Mouse (Mus musculus) neural tube, embryonic 15.5 days (tissue): ENCODE measurements around the gene Ephb4. TPM values are rescaled to one million over a fixed set of nuclear protein-coding genes. Genes with fewer than 3 reads are reported as not detected.
A peak's percentile ranks its signal among the peaks of the same experiment; 100 is the strongest.

Experiments used
- ATAC-seq: fragments of 200-750 bp; cut with Nextera tagmentation; 2 replicates; pipeline ENCODE4 v1.8.0; 2017; ENCODE audit warnings: mild to moderate bottlenecking, moderate TSS enrichment, moderate library complexity; ENCODE audit not compliant: low FRiP score
- H3K27ac ChIP-seq: fragments of 300-500 bp; sonication (generic); replicated peaks from 2 replicates; pipeline ENCODE4 v1.5.1; 2015; ENCODE audit warnings: mild to moderate bottlenecking, inconsistent platforms
- H3K27me3 ChIP-seq: fragments of 300-500 bp; sonication (generic); replicated peaks from 2 replicates; pipeline ENCODE4 v1.6.1; 2015; ENCODE audit warnings: inconsistent platforms
- H3K36me3 ChIP-seq: fragments of 300-500 bp; sonication (generic); 2 replicates; pipeline ENCODE4 v1.6.1; 2015; ENCODE audit warnings: inconsistent platforms
- H3K4me1 ChIP-seq: fragments of 300-500 bp; sonication (generic); 2 replicates; pipeline ENCODE4 v1.6.1; 2015; ENCODE audit warnings: inconsistent platforms
- H3K4me2 ChIP-seq: fragments of 300-500 bp; sonication (generic); 2 replicates; pipeline ENCODE4 v1.6.1; 2015; ENCODE audit warnings: inconsistent platforms, mild to moderate bottlenecking, moderate library complexity
- H3K4me3 ChIP-seq: fragments of 300-500 bp; sonication (generic); replicated peaks from 2 replicates; pipeline ENCODE4 v1.5.1; 2015; ENCODE audit warnings: mild to moderate bottlenecking, inconsistent platforms
- H3K9ac ChIP-seq: fragments of 300-500 bp; sonication (generic); replicated peaks from 2 replicates; pipeline ENCODE4 v1.6.1; 2015; ENCODE audit warnings: mild to moderate bottlenecking, inconsistent platforms
- H3K9me3 ChIP-seq: fragments of 300-500 bp; sonication (generic); replicated peaks from 2 replicates; pipeline ENCODE4 v1.6.1; 2016; ENCODE audit warnings: inconsistent platforms
- WGBS: fragments of 180-500 bp; shearing (Covaris S2); methylation state at CpG from one replicate; pipeline ENCODE4 v1.1.7; 2015; ENCODE audit warnings: mixed read lengths; 5-methylcytosine and 5-hydroxymethylcytosine counted together
- polyA plus RNA-seq: library from polyadenylated mRNA; unstranded; fragments of >200 nt; fragmentation: Nextera tagmentation; extraction: Ambion mirVana; gene quantifications from 2 replicates; pipeline ENCODE4 v1.2.1, GENCODE M21; 2015

The Ephb4 gene
- polyA plus RNA-seq, 1 experiment from 2014 or later = 6.9 TPM

GRCm38 (mm10) chr5:137375627-137376026, 25.7 kb downstream of the Ephb4 start:
- Histone ChIP-seq H3K4me1 (peaks cover 12% of the 10 kb centered on the region; the same call in 1 of the 2 replicates), H3K27me3 (no peaks in the 10 kb centered on the region), H3K4me2 (no peak overlapping the region), H3K27ac (peak overlapping the region; percentile 8; the same call in 1 of the 2 replicates), H3K4me3 (no peak overlapping the region), H3K36me3 (no peaks in the 10 kb centered on the region; the same call in none of the 2 replicates), H3K9ac (no peak overlapping the region), H3K9me3 (no peaks in the 10 kb centered on the region)
- ATAC-seq = no peak
- WGBS = 40% methylated on average over 2 of the region's 2 CpGs

DNA sequence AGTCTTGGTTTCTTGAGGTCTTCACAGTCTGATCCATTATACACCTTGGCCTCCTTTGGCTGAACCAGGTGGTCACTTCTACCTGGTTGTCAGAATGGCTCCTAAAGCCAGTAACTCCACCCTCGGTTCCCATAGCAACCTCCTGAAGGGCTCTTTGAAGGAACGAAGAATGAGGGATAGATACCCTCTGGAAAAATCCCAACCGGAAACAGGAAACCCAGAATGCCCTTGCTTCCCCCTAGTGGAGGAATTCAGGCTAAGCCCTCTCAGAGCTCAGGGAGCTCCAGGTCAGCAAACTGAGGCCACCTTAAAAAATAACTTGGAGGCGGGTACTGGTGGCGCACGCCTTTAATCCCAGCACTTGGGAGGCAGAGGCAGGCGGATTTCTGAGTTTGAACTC, 26.3 kb downstream of the Ephb4 start:
- Histone ChIP-seq H3K4me1 (peaks cover 12% of the 10 kb centered on the region; the same call in 1 of the 2 replicates), H3K9ac (no peak overlapping the region), H3K27ac (no peak overlapping the region), H3K36me3 (no peaks in the 10 kb centered on the region; the same call in none of the 2 replicates), H3K9me3 (no peaks in the 10 kb centered on the region), H3K4me2 (no peak overlapping the region), H3K4me3 (no peak overlapping the region), H3K27me3 (no peaks in the 10 kb centered on the region)
- no peak for ATAC-seq
- 37% methylated on average over 7 of the region's 7 CpGs for WGBS

DNA sequence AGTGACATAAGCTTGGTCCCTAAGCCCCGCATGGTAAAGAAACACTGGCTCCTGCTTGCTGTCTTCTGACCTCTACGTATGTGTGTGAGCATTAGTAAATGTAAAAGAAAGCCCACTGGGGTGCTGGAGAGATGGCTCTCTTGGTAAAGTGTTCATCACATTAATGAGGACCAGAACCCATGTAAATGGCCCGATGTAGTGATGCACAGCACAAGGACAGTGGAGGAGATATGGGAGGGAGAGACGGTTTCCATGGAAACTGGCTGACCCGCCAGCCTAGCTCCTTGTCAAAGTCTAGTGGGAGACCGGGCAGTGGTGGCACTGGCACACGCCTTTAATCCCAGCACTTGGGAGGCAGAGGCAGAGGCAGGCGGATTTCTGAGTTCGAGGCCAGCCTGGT, 26.8 kb downstream of the Ephb4 start:
- Histone ChIP-seq H3K4me2 (no peak overlapping the region), H3K9ac (no peak overlapping the region), H3K27ac (no peak overlapping the region), H3K27me3 (no peaks in the 10 kb centered on the region), H3K36me3 (no peaks in the 10 kb centered on the region; the same call in none of the 2 replicates), H3K9me3 (no peaks in the 10 kb centered on the region), H3K4me1 (peaks cover 12% of the 10 kb centered on the region; the same call in 1 of the 2 replicates), H3K4me3 (no peak overlapping the region)
- peak; percentile 50; the same call in 1 of the 2 replicates for ATAC-seq
- WGBS = 40% methylated on average over 9 of the region's 9 CpGs

DNA sequence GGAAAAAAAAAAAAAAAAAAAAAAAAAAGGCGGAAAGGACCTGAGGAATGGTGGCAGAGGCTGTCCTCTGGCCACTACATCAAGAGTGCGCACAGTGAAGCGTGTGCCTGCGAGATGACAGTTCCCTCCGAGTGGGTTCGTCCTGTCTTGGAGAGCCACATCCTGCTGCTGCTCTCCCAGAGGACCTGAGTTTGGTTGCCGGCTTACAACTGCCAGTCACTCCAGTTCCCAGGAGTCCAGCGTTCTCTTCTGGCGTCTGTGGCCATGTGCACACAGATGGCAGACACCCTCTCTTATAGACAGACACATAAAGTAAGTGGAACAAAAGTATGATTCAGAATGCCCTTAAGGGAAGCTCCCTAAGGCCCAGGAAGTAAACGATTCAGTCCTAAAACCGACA, 27.3 kb downstream of the Ephb4 start:
- Histone ChIP-seq H3K27ac (no peak overlapping the region), H3K4me2 (no peak overlapping the region), H3K36me3 (no peaks in the 10 kb centered on the region; the same call in none of the 2 replicates), H3K27me3 (no peaks in the 10 kb centered on the region), H3K4me3 (no peak overlapping the region), H3K9me3 (no peaks in the 10 kb centered on the region), H3K4me1 (peaks cover 12% of the 10 kb centered on the region; the same call in 1 of the 2 replicates), H3K9ac (no peak overlapping the region)
- no peak for ATAC-seq
- 22% methylated on average over 10 of the region's 11 CpGs for WGBS

DNA sequence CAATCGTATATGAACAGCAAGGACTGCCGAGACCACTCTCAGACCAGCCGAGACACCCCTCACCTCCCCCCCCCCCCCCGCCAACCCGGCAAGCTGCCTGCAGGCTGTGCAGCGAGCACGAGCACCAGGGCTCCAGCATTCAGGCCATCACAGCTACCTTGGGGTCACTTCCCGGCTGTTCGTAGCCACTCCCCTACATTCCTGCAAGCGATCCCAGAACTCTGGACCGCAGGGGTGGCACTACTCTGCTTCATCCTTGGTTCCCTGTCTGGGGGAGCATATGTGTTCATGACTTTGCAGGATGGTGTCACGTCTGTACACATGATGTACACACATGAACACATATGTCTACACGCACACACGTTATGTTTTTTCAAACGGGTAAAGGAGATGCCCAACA, 27.7 kb downstream of the Ephb4 start:
- no peak overlapping the region for H3K4me3 ChIP-seq

GRCm38 (mm10) chr5:137381152-137381551, 31.2 kb downstream of the Ephb4 start:
- Histone ChIP-seq H3K27me3 (no peaks in the 10 kb centered on the region), H3K4me3 (no peak overlapping the region), H3K27ac (no peak overlapping the region), H3K9ac (no peak overlapping the region), H3K9me3 (no peaks in the 10 kb centered on the region), H3K4me1 (peaks cover 7% of the 10 kb centered on the region; the same call in 1 of the 2 replicates), H3K4me2 (no peak overlapping the region), H3K36me3 (no peaks in the 10 kb centered on the region)
- 57% methylated on average over 4 of the region's 4 CpGs for WGBS
- ATAC-seq = no peak

More for the DNA sequence above, 27.7 kb downstream of the Ephb4 start:
- no peak overlapping the region for H3K9ac ChIP-seq
- no peaks in the 10 kb centered on the region; the same call in 1 of the 2 replicates for H3K36me3 ChIP-seq
- peaks cover 12% of the 10 kb centered on the region; the same call in 1 of the 2 replicates for H3K4me1 ChIP-seq
- no peak overlapping the region for H3K27ac ChIP-seq
- 33% methylated on average over 11 of the region's 15 CpGs for WGBS
- H3K4me2 ChIP-seq = no peak overlapping the region
- H3K9me3 ChIP-seq = no peaks in the 10 kb centered on the region
- no peaks in the 10 kb centered on the region for H3K27me3 ChIP-seq
- no peak for ATAC-seq

DNA sequence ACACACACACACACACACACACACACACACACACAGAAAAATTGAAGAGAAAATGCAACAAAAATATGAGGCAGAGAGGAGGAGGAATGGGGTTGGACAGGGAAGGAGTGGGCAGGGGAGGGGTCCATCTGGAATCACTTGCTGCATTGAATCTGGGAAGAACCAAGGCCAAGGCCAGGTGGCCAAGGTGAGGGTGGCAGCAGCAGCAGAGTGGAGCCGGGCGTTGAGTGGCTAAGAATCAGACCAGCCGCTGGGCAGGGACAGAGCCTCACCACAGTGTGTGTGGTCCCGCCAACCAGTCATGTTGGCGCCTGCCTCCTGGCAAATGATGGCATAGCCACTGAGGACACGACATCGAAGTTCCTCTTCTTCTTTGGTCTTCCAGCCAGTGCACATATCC, 33.5 kb downstream of the Ephb4 start:
- no peaks in the 10 kb centered on the region for H3K36me3 ChIP-seq
- H3K9ac ChIP-seq = no peak overlapping the region
- H3K27me3 ChIP-seq = no peaks in the 10 kb centered on the region
- no peaks in the 10 kb centered on the region for H3K9me3 ChIP-seq
- ATAC-seq = no peak
- H3K4me2 ChIP-seq = no peak overlapping the region
- 87% methylated on average over 7 of the region's 7 CpGs for WGBS
- H3K27ac ChIP-seq = no peak overlapping the region
- H3K4me3 ChIP-seq = no peak overlapping the region
- H3K4me1 ChIP-seq = no peaks in the 10 kb centered on the region

DNA sequence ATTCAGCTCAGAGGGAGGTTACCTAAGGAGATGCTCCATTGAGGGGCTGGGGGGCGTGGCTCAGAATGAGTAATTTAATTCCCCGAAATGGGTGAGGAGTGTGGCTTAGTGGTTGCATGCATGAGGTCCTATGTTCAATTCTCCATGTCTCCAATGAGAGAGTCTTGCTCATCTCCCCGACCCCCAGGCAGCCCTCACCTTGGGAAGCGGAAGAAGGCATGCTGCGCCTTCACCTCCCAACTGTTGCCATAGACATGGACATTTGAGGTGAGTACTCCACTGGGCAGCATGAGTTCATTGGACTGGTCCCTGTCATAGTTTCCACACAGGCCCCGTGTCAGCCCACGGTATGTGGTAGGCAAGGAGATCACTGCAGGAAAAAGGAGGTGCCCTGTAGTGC, 36.8 kb downstream of the Ephb4 start:
- WGBS = 87% methylated on average over 7 of the region's 7 CpGs

GRCm38 (mm10) chr5:137391641-137392040, 41.7 kb downstream of the Ephb4 start:
- 82% methylated on average over 8 of the region's 8 CpGs for WGBS
- H3K36me3 ChIP-seq = no peaks in the 10 kb centered on the region
- H3K4me3 ChIP-seq = no peak overlapping the region
- no peak for ATAC-seq
- H3K4me2 ChIP-seq = no peak overlapping the region
- H3K4me1 ChIP-seq = no peaks in the 10 kb centered on the region
- H3K27ac ChIP-seq = no peak overlapping the region
- no peaks in the 10 kb centered on the region for H3K27me3 ChIP-seq
- no peak overlapping the region for H3K9ac ChIP-seq
- H3K9me3 ChIP-seq = no peaks in the 10 kb centered on the region

More for the DNA sequence above, 36.8 kb downstream of the Ephb4 start:
- no peaks in the 10 kb centered on the region for H3K4me1 ChIP-seq
- H3K9me3 ChIP-seq = no peaks in the 10 kb centered on the region
- no peak overlapping the region for H3K27ac ChIP-seq
- H3K9ac ChIP-seq = no peak overlapping the region
- H3K4me2 ChIP-seq = no peak overlapping the region
- H3K27me3 ChIP-seq = no peaks in the 10 kb centered on the region
- no peak overlapping the region for H3K4me3 ChIP-seq
- no peaks in the 10 kb centered on the region for H3K36me3 ChIP-seq
- no peak for ATAC-seq

DNA sequence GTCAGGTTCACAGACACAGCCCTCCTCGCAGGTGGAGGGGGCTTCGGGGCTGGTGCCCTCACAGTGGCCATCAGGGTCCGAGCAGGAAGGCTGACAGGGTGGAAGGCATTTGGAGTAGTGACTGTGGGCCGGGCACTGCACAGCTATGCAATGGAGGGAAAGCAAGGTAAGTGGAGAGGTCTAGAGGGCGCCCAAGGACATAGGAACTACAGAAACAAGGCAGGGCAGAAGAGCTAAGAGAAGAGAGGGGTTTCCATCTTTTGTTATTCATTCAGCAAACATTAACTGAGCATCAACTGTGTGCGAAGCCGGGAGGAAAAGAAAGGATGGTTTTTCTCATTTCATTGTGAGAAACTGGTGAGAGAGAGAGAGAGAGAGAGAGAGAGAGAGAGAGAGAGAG, 44.5 kb downstream of the Ephb4 start:
- H3K9ac ChIP-seq = no peak overlapping the region
- no peak overlapping the region for H3K4me2 ChIP-seq
- no peaks in the 10 kb centered on the region for H3K27me3 ChIP-seq
- no peak for ATAC-seq
- WGBS = 51% methylated on average over 7 of the region's 7 CpGs
- no peak overlapping the region for H3K4me3 ChIP-seq
- no peaks in the 10 kb centered on the region for H3K4me1 ChIP-seq
- H3K27ac ChIP-seq = no peak overlapping the region
- no peaks in the 10 kb centered on the region for H3K9me3 ChIP-seq
- H3K36me3 ChIP-seq = no peaks in the 10 kb centered on the region

GRCm38 (mm10) chr5:137404081-137404480, 54.2 kb downstream of the Ephb4 start:
- Histone ChIP-seq H3K4me3 (no peak overlapping the region), H3K9me3 (no peaks in the 10 kb centered on the region), H3K9ac (no peak overlapping the region), H3K27ac (no peak overlapping the region), H3K27me3 (no peaks in the 10 kb centered on the region), H3K4me1 (peaks cover 6% of the 10 kb centered on the region; the same call in 1 of the 2 replicates), H3K4me2 (no peak overlapping the region), H3K36me3 (no peaks in the 10 kb centered on the region)
- ATAC-seq = no peak
- WGBS = 78% methylated on average over 2 of the region's 2 CpGs

DNA sequence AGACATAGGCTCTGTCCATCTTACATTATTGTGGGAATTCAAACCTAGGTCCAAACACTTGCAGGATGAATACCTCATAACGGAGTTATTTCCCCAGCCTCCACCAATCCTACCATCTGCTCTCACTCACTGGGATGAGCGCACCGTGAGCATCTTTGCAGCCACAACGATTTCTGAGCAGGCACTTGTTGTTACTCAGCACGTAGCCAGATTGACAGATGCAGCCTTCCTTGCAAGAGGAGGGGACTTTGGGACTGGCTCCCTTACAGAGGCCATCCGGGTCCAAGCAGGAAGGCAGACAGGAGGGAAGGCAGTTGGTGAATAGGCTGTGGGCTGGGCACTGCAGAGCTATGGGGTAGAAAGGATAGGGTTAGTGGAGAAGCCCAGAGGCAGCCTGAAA, 59.5 kb downstream of the Ephb4 start:
- H3K4me1 ChIP-seq = peaks cover 6% of the 10 kb centered on the region; the same call in 1 of the 2 replicates
- WGBS = 62% methylated on average over 6 of the region's 6 CpGs
- H3K9ac ChIP-seq = no peak overlapping the region
- no peak overlapping the region for H3K4me2 ChIP-seq
- ATAC-seq = no peak
- H3K4me3 ChIP-seq = no peak overlapping the region
- H3K27me3 ChIP-seq = no peaks in the 10 kb centered on the region
- no peak overlapping the region for H3K27ac ChIP-seq
- no peaks in the 10 kb centered on the region for H3K36me3 ChIP-seq
- no peaks in the 10 kb centered on the region for H3K9me3 ChIP-seq
